Mouse (Mus musculus): ENCODE data around the gene Ankfn1. TPM values are rescaled to one million over a fixed set of nuclear protein-coding genes. Genes with fewer than 3 reads are reported as not detected.

Ankfn1 gene
- polyA plus RNA-seq, 1 experiment: 2.4 TPM

DNA sequence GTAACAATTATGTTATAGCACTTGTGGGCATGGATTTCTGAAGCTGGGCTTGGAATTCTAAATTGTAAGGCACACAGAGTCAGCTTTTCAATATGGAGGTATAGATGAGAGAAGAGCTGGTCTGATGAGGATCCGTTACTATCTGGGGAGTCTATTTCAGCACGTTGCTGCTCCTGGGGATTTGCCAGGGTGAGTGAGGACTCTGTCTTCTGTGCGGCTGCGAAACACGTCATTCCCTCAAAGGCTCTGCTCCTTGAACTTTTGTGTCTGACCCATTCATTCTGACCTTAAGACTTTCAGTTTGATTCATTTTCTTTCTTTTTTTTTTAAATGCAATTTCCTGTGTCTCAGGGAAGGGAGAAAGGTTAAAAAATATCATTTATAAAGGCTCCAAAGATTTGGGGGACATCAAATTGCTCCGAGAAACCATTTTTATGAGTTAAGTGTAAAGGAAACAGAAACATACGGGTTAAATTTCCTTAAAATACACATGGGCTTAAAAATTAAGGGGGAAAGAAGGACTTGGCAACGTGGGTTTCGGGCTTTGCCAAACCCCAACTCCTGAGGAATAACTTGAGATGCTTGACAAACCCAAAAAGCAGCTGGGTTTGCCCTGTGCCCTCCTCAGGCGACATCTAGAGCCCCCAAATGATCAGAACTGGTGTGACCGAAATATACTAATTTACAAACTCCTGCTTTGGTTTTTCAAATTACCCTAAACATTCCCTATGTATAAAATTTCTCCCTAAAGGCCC is 207.9 kb downstream of the Ankfn1 start:
- 67% methylated on average over 11 of the region's 11 CpGs for WGBS
- Histone ChIP-seq H3K27me3 (ENCODE audit: control insufficient read depth, insufficient read depth, low read length) (no peaks in the 10 kb centered on the region), H3K27ac (ENCODE audit: insufficient read depth, low read length) (no peak overlapping the region), H3K4me1 (ENCODE audit: control insufficient read depth, insufficient read depth, low read length) (no peaks in the 10 kb centered on the region), H3K4me3 (replicated peaks; ENCODE audit: insufficient read depth, low read depth, low read length) (no peak overlapping the region)
- TF ChIP-seq POLR2A (IDR thresholded peaks at IDR 0.05; ENCODE audit: borderline replicate concordance, insufficient read depth, low read length) (no peak), CTCF (IDR thresholded peaks at IDR 0.05; ENCODE audit: borderline replicate concordance, insufficient read depth, low read depth, low read length) (no peak)
- DNase-seq: no peak

DNA sequence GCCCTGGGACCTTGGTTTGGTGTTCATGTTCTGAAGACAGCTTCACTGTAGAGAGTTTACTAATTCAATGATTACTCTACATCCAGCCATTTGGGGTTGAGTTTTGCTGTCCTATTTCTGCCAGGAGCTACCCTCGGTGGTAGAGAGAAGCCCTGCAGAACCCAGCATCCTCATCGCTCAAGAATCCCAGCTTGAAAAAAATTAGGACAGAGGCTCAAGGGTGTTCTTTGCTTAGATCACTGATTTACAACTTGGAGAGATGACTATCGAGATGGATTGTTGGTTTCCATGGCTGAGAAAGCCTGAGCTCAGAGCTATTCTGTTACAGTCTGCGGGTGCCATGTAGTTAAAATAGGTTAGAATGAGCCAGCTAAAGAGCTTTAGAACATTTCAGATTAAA is 209.2 kb downstream of the Ankfn1 start:
- Histone ChIP-seq H3K4me3 (replicated peaks; ENCODE audit: insufficient read depth, low read depth, low read length) (no peak overlapping the region), H3K27me3 (ENCODE audit: control insufficient read depth, insufficient read depth, low read length) (no peaks in the 10 kb centered on the region), H3K27ac (ENCODE audit: insufficient read depth, low read length) (no peak overlapping the region), H3K4me1 (ENCODE audit: control insufficient read depth, insufficient read depth, low read length) (no peaks in the 10 kb centered on the region)
- DNase-seq: no peak
- 93% methylated on average over 4 of the region's 4 CpGs for WGBS
- no peak for TF ChIP-seq CTCF (IDR thresholded peaks at IDR 0.05; ENCODE audit: borderline replicate concordance, insufficient read depth, low read depth, low read length)

DNA sequence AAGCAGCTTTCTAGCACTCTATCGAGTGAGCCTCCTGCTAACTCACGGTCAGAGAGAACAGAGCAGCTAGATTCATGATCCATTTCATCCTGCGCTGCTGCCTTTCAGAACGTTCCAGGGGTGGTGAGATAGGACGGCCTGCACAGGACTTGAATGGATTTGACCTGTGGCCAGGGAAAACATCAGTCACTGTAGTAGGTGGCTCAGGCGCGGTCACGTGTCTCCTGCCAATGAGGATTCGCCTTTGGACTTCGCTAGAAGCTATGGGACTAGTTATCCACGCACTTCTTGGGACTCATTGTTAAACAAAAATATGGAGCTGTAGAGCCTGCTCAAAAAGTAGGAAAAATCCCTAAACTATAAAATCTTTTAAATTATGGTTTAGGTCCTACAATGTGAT is 226.0 kb downstream of the Ankfn1 start:
- Histone ChIP-seq H3K27me3 (ENCODE audit: control insufficient read depth, insufficient read depth, low read length) (no peaks in the 10 kb centered on the region), H3K4me3 (replicated peaks; ENCODE audit: insufficient read depth, low read depth, low read length) (no peak overlapping the region), H3K4me1 (ENCODE audit: control insufficient read depth, insufficient read depth, low read length) (no peaks in the 10 kb centered on the region), H3K27ac (ENCODE audit: insufficient read depth, low read length) (no peak overlapping the region)
- no peak for TF ChIP-seq CTCF (IDR thresholded peaks at IDR 0.05; ENCODE audit: borderline replicate concordance, insufficient read depth, low read depth, low read length)
- WGBS: 88% methylated on average over 11 of the region's 11 CpGs
- no peak for DNase-seq

DNA sequence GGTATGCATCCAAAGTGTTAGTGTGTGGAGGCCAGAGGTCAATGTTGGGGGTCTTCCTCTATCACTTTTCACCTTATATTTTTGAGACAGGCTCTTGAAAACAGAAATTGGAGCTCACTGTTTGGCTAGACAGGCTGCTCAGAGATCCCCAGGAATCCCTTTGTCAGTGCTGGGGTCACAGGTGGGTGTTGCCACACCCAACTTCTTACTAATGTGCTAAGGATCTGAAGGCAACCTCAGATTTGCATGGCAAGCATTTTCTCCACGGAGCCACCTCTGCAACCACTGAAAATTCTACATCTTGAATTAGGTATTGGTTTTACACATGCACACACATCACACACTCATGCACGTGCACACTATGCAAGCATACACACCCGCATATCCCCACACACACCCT is 226.5 kb downstream of the Ankfn1 start:
- Histone ChIP-seq H3K27me3 (ENCODE audit: control insufficient read depth, insufficient read depth, low read length) (no peaks in the 10 kb centered on the region), H3K4me1 (ENCODE audit: control insufficient read depth, insufficient read depth, low read length) (no peaks in the 10 kb centered on the region), H3K27ac (ENCODE audit: insufficient read depth, low read length) (no peak overlapping the region), H3K4me3 (replicated peaks; ENCODE audit: insufficient read depth, low read depth, low read length) (no peak overlapping the region)
- TF ChIP-seq POLR2A (IDR thresholded peaks at IDR 0.05; ENCODE audit: borderline replicate concordance, insufficient read depth, low read length) (no peak), CTCF (IDR thresholded peaks at IDR 0.05; ENCODE audit: borderline replicate concordance, insufficient read depth, low read depth, low read length) (no peak)
- DNase-seq: no peak
- 86% methylated on average over 3 of the region's 3 CpGs for WGBS

DNA sequence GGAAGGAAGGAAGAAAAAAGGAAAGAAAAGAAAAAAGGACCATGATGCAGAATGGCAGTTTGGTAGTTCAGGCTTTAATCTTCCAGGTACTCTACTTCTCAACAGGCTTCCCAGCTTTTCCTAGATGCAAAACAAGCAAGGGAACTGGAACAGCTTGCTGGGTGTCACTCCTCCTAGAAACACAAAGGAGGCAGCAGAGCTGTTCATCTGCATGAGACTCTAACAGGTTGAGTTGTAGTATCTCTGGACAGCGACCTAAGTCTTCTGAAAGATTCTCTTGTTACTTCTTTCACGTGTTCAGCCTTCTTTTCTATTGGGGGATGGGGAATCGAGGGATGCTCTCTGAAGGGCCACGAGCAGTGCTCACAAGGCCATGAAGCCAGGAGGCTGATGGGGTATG is 228.7 kb downstream of the Ankfn1 start:
- no peak overlapping the region for H3K27ac ChIP-seq (ENCODE audit: insufficient read depth, low read length)
- no peak for DNase-seq
- peaks cover 2% of the 10 kb centered on the region; the same call in 1 of the 2 replicates for H3K4me1 ChIP-seq (ENCODE audit: control insufficient read depth, insufficient read depth, low read length)
- H3K4me3 ChIP-seq (replicated peaks; ENCODE audit: insufficient read depth, low read depth, low read length): no peak overlapping the region
- 49% methylated on average over 4 of the region's 4 CpGs for WGBS
- no peaks in the 10 kb centered on the region; the same call in 1 of the 2 replicates for H3K27me3 ChIP-seq (ENCODE audit: control insufficient read depth, insufficient read depth, low read length)
- TF ChIP-seq POLR2A (IDR thresholded peaks at IDR 0.05; ENCODE audit: borderline replicate concordance, insufficient read depth, low read length) (no peak), CTCF (IDR thresholded peaks at IDR 0.05; ENCODE audit: borderline replicate concordance, insufficient read depth, low read depth, low read length) (no peak)

DNA sequence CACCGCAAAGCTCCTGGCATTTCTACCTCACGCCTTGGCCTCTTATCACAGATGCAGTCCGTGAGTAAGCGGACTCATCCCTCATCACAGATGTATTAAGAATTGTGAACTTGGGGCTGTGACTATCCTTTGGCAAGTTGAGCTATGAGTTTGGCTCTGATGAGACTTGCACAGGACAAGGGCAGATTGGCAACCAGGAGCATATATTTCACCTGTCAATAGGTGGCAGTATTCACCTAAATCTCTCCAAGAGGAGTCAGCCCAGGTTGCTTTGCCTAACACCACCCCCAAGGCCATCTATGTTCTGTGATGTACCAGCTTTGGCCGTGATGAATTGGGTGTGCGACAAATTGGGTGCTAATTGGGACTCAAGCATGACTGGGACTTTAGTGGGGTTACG is 231.3 kb downstream of the Ankfn1 start:
- Histone ChIP-seq H3K27me3 (ENCODE audit: control insufficient read depth, insufficient read depth, low read length) (no peaks in the 10 kb centered on the region; the same call in 1 of the 2 replicates), H3K4me3 (replicated peaks; ENCODE audit: insufficient read depth, low read depth, low read length) (no peak overlapping the region), H3K4me1 (ENCODE audit: control insufficient read depth, insufficient read depth, low read length) (peaks cover 2% of the 10 kb centered on the region; the same call in 1 of the 2 replicates), H3K27ac (ENCODE audit: insufficient read depth, low read length) (no peak overlapping the region)
- DNase-seq: peak in 1 of 2 experiments; percentile 21
- 46% methylated on average over 7 of the region's 7 CpGs for WGBS
- TF ChIP-seq POLR2A (IDR thresholded peaks at IDR 0.05; ENCODE audit: borderline replicate concordance, insufficient read depth, low read length) (no peak), CTCF (IDR thresholded peaks at IDR 0.05; ENCODE audit: borderline replicate concordance, insufficient read depth, low read depth, low read length) (peak; percentile 13; the same call in 1 of the 2 replicates)

DNA sequence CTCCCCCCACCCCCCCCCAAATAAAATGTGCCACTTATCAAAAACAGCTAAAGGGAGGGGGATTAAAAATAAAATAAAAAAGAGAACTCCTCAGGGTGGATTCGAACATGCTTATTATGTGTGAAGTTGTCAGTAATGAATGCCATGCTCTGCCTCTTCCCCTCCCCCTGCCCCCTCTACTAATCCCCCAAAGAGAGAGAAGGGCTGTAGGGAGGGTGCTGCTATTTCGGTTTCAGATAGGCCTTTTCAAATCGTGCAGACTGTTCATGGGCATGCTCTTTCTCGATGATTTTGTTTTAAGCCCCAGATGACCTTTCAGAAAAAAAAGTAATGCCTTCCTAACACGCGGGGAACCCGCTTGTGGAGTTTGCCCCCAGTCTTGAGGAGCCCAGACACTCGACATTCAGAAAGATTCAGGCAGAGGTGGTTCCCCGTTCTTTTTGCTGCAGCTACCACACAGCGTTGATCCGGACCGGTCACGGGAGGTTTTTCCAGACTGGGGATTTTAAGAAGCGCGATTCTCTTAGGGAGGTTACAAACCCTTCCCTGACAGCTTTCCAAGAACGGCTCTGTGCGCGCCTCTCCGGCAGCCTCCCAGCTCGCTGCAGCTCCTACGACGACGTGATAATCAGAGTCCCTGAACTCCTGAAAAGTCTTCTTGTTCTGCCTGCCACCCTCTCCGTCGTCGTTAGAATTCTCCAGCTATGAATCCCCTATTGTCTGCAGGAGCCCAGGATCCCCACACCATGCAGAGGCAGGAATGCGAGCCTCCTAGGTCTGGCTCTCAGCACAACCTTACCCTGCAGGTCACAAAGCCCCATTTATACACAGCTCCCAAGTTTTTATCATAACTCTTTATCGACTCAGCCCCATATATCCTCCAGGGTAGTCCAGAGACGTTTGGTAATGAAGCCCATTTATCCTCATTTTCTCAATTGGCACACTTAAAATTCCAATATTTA is 232.3 kb downstream of the Ankfn1 start:
- WGBS: 10% methylated on average over 29 of the region's 29 CpGs
- no peak for DNase-seq
- Histone ChIP-seq H3K27me3 (ENCODE audit: control insufficient read depth, insufficient read depth, low read length) (no peaks in the 10 kb centered on the region; the same call in 1 of the 2 replicates), H3K4me1 (ENCODE audit: control insufficient read depth, insufficient read depth, low read length) (peaks cover 2% of the 10 kb centered on the region; the same call in 1 of the 2 replicates), H3K27ac (ENCODE audit: insufficient read depth, low read length) (no peak overlapping the region), H3K4me3 (replicated peaks; ENCODE audit: insufficient read depth, low read depth, low read length) (no peak overlapping the region)
- TF ChIP-seq POLR2A (IDR thresholded peaks at IDR 0.05; ENCODE audit: borderline replicate concordance, insufficient read depth, low read length) (no peak), CTCF (IDR thresholded peaks at IDR 0.05; ENCODE audit: borderline replicate concordance, insufficient read depth, low read depth, low read length) (no peak)

Data from cerebellum, adult 2 months (tissue).